Mouse (Mus musculus) thymus, adult 2 months (tissue): ENCODE results near the gene Pqlc3.

Experiments used
- CTCF ChIP-seq: fragments of 200-500 bp; IDR thresholded peaks from 2 replicates; pipeline ENCODE4 v1.5.1; 2012; ENCODE audit warnings: mild to moderate bottlenecking, control low read depth, low read length, moderate library complexity, borderline replicate concordance; ENCODE audit not compliant: control insufficient read depth, poor library complexity, insufficient read depth; ENCODE audit errors: extremely low read depth
- POLR2A ChIP-seq: fragments of 200-500 bp; IDR thresholded peaks from 2 replicates; pipeline ENCODE4 v1.6.1; 2012; ENCODE audit warnings: mild to moderate bottlenecking, low read length, control low read depth, moderate library complexity; ENCODE audit not compliant: control insufficient read depth, poor library complexity, insufficient read depth; ENCODE audit errors: extremely low read depth

GRCm38 (mm10) chr12:17038246-17038645 is 38.0 kb upstream of the Pqlc3 start:
- TF ChIP-seq POLR2A (no peak), CTCF (no peak)
